Mouse (Mus musculus) ES-E14 (cell line): ENCODE results near the gene Ces1e.
"Not testable (repeated sequence)": the region's sequence is repeated elsewhere in the genome, so short reads cannot be mapped to it uniquely, and the experiment has no call there.

ENCODE experiments used
- CHD2 ChIP-seq: IDR thresholded peaks from 2 replicates; pipeline ENCODE4 v1.6.1; 2014; ENCODE audit warnings: mild to moderate bottlenecking, low read depth, low read length, inconsistent platforms
- HCFC1 ChIP-seq: IDR thresholded peaks from 2 replicates; pipeline ENCODE4 v1.6.1; 2012; ENCODE audit warnings: low read length, inconsistent platforms, borderline replicate concordance; ENCODE audit not compliant: insufficient read depth
- ZC3H11A ChIP-seq: IDR thresholded peaks from 2 replicates; pipeline ENCODE4 v1.6.1; 2012; ENCODE audit warnings: low read depth, mild to moderate bottlenecking, inconsistent platforms, low read length, borderline replicate concordance

DNA sequence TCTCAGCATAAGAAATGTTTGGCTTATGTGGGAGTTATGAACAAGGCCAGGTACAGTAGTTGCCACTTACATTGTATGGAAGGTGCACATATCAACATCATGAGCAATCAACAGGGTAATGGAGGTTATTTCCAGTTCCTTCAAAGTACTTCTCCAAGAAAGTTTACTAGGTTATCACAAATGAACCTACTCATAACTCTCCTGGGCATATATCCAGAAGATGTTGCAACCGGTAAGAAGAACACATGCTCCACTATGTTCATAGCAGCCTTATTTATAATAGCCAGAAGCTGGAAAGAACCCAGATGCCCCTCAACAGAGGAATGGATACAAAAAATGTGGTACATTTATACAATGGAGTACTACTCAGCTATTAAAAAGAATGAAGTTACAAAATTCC lies 2.9 kb downstream of the Ces1e start:
- TF ChIP-seq CHD2, HCFC1, ZC3H11A: not testable (repeated sequence)
